Mouse (Mus musculus): ENCODE data around the gene Polg. TPM values are rescaled to one million over a fixed set of nuclear protein-coding genes. Genes with fewer than 3 reads are reported as not detected.

The Polg gene
- polyA plus RNA-seq, 1 experiment from 2014 or later, result 27.8 TPM

DNA sequence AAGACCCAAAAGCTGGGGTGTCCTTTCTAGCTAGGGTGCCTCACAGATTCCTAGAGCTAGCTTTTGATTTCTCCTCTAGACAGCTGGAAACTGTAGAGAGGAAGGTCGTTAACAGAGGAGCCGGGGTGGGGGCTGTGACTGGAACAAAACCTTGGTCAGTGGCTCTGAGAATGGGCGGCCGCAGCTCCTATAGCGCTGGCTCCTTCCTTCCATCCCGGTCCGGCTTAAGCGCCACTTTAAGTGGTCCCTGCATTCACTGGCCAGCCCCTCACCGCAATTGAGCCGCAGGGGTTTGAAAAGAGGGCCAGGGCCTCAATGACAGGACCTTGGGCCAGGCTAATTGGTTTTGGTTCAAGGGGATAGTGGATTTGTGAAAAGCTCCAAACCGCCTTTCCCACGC, 43.5 kb upstream of the Polg start:
- no peaks in the 10 kb centered on the region for H3K9me3 ChIP-seq (replicated peaks; ENCODE audit: control insufficient read depth, low read length)
- 3% methylated on average over 12 of the region's 12 CpGs for WGBS
- H3K27ac ChIP-seq (ENCODE audit: low read length), result no peak overlapping the region
- no peak for ATAC-seq (replicated peaks; ENCODE audit: extremely low read depth, insufficient read depth, low FRiP score)
- no peaks in the 10 kb centered on the region for H3K36me3 ChIP-seq (ENCODE audit: control insufficient read depth, insufficient read depth)
- H3K27me3 ChIP-seq (ENCODE audit: control insufficient read depth, insufficient read depth, low read length), result peaks cover 93% of the 10 kb centered on the region
- peaks cover 7% of the 10 kb centered on the region for H3K4me1 ChIP-seq (ENCODE audit: control insufficient read depth, insufficient read depth, low read length)
- H3K4me2 ChIP-seq (ENCODE audit: low read depth, low read length), result no peak overlapping the region
- no peak overlapping the region for H3K4me3 ChIP-seq (ENCODE audit: low read length)
- no peak overlapping the region for H3K9ac ChIP-seq (ENCODE audit: low read length)

DNA sequence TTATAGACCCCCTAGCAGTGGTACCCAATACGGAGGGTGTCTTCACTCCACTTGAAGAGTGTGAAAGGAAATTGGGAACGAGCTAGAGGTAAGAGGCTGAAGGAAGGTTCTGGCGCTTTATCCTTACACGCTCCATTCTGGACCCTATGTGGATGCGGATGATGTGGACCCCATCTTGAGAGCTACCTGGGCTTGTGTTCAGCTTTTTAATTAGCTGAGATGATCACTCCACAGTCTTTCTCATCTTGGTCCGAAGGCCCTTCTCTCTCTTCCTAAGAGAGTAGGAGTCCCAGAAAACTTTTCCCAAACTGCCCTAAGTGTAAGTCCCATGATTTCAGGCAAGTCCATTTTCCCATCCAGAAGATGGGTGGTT, 43.1 kb upstream of the Polg start:
- Histone ChIP-seq H3K4me3 (ENCODE audit: low read length) (no peak overlapping the region), H3K36me3 (ENCODE audit: control insufficient read depth, insufficient read depth) (no peaks in the 10 kb centered on the region), H3K27ac (ENCODE audit: low read length) (no peak overlapping the region), H3K27me3 (ENCODE audit: control insufficient read depth, insufficient read depth, low read length) (peaks cover 93% of the 10 kb centered on the region), H3K9me3 (replicated peaks; ENCODE audit: control insufficient read depth, low read length) (no peaks in the 10 kb centered on the region), H3K9ac (ENCODE audit: low read length) (no peak overlapping the region), H3K4me2 (ENCODE audit: low read depth, low read length) (no peak overlapping the region), H3K4me1 (ENCODE audit: control insufficient read depth, insufficient read depth, low read length) (peaks cover 7% of the 10 kb centered on the region)
- no peak for ATAC-seq (replicated peaks; ENCODE audit: extremely low read depth, insufficient read depth, low FRiP score)
- WGBS, result 11% methylated on average over 6 of the region's 6 CpGs

DNA sequence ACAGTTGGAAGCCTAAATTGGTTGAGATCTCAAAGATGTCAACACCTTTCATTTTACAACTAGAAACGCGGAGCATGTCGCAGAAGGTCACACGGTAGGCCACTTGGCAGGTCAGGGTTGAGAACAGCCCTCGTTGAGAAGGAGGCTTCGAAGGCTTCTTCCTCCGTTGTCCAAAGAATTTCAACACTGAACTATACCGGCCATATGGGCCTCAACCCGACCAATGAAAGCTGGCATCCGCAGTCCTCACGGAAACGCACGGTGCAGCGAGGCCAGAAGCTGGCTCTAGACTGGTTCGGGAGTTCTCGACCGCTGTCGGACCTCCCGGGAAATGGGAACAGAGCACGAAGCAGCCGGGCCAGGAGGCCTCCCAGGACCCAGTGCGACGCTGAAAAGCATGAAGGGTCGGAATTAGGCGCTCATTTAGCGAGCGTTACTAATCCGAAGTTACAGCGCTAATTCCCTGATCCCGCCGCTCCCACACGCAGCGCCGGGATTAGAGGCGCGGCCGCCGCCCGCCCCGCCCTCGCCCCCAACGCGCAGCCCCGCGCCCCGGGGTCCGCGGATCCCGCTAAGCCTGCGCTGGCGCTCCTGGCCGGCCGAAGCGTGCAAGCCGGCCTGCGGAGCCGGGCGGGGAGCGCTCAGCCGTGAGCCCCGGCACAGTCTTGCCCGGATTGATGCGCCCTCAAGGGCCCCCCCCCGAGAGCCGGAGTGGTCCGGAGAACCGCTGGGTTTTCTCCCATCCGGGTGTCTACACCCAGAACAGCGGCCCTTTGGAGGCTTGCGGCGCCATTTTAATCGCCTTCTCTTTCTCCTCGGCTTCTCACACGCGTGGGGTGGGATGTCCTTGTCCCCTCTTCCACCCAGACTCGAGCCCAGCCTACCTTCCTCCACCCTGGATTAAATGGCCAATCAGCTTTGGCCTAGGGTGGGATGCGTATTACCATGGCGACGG, 42.4 kb upstream of the Polg start:
- H3K9me3 ChIP-seq (replicated peaks; ENCODE audit: control insufficient read depth, low read length), result no peaks in the 10 kb centered on the region
- no peak overlapping the region for H3K27ac ChIP-seq (ENCODE audit: low read length)
- H3K4me2 ChIP-seq (ENCODE audit: low read depth, low read length), result peak overlapping the region; percentile 34; the same call in 1 of the 2 replicates
- no peak for ATAC-seq (replicated peaks; ENCODE audit: extremely low read depth, insufficient read depth, low FRiP score)
- 1% methylated on average over 79 of the region's 79 CpGs for WGBS
- H3K9ac ChIP-seq (ENCODE audit: low read length), result no peak overlapping the region
- peaks cover 93% of the 10 kb centered on the region for H3K27me3 ChIP-seq (ENCODE audit: control insufficient read depth, insufficient read depth, low read length)
- H3K4me1 ChIP-seq (ENCODE audit: control insufficient read depth, insufficient read depth, low read length), result peaks cover 7% of the 10 kb centered on the region
- peak overlapping the region; percentile 30 for H3K4me3 ChIP-seq (ENCODE audit: low read length)
- H3K36me3 ChIP-seq (ENCODE audit: control insufficient read depth, insufficient read depth), result no peaks in the 10 kb centered on the region

DNA sequence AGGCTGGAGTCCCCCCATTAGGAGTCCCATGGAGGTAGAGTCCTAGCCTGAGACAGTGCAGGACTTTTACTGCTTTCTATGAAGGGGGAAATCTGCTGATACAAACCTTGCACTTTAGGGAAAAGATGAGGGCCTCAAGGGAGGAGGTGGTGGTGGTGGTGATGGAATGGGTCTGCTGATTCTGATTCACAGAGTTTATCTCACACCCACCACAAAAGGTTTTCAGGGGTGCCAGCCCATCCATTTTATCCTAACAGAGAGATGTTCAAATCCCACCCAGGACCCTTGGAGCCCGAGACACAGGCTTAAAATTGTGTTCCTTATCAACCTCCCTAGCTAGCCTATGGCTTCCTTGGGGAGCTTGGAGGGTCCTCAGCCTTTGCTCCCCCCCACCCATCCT, 41.6 kb upstream of the Polg start:
- Histone ChIP-seq H3K27ac (ENCODE audit: low read length) (no peak overlapping the region), H3K36me3 (ENCODE audit: control insufficient read depth, insufficient read depth) (no peaks in the 10 kb centered on the region), H3K4me3 (ENCODE audit: low read length) (no peak overlapping the region), H3K4me1 (ENCODE audit: control insufficient read depth, insufficient read depth, low read length) (peaks cover 7% of the 10 kb centered on the region), H3K4me2 (ENCODE audit: low read depth, low read length) (no peak overlapping the region), H3K9ac (ENCODE audit: low read length) (no peak overlapping the region), H3K9me3 (replicated peaks; ENCODE audit: control insufficient read depth, low read length) (no peaks in the 10 kb centered on the region), H3K27me3 (ENCODE audit: control insufficient read depth, insufficient read depth, low read length) (peaks cover 94% of the 10 kb centered on the region)
- WGBS, result 18% methylated on average over 1 of the region's 1 CpGs
- ATAC-seq (replicated peaks; ENCODE audit: extremely low read depth, insufficient read depth, low FRiP score), result no peak

DNA sequence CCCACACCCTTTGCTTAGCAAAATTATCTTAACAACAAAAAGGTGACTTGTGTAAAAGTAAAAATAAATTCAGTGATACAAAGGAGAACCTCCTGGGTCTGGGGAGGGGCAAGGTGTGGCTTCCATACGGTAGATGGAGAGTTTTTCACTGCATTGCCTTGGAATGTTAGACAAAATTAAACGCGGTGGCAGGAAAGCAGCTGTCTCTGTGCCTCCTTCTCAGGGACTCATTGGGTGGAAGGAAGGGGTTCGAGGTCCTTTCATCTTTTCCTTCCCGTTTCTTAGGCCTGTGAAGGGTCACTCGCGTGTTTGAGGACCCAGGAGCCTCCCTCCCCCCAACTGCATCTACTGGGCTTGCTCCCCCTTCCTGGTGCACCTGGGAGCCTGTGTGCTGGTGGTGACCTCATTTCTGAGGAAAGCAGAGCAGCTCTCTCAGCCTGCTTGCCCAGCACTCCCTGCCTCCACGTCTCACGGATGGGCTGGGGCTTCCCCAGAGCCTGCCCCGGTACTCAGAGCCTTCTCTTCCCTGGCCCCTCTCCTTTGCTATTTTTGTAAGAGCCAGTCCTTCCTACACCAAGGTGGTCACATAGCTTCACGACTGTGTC, 41.0 kb upstream of the Polg start:
- H3K27ac ChIP-seq (ENCODE audit: low read length), result no peak overlapping the region
- ATAC-seq (replicated peaks; ENCODE audit: extremely low read depth, insufficient read depth, low FRiP score), result no peak
- WGBS, result 2% methylated on average over 11 of the region's 11 CpGs
- no peaks in the 10 kb centered on the region for H3K36me3 ChIP-seq (ENCODE audit: control insufficient read depth, insufficient read depth)
- H3K27me3 ChIP-seq (ENCODE audit: control insufficient read depth, insufficient read depth, low read length), result peaks cover 94% of the 10 kb centered on the region
- H3K4me2 ChIP-seq (ENCODE audit: low read depth, low read length), result no peak overlapping the region
- H3K9me3 ChIP-seq (replicated peaks; ENCODE audit: control insufficient read depth, low read length), result no peaks in the 10 kb centered on the region
- peaks cover 7% of the 10 kb centered on the region for H3K4me1 ChIP-seq (ENCODE audit: control insufficient read depth, insufficient read depth, low read length)
- no peak overlapping the region for H3K9ac ChIP-seq (ENCODE audit: low read length)
- H3K4me3 ChIP-seq (ENCODE audit: low read length), result no peak overlapping the region

DNA sequence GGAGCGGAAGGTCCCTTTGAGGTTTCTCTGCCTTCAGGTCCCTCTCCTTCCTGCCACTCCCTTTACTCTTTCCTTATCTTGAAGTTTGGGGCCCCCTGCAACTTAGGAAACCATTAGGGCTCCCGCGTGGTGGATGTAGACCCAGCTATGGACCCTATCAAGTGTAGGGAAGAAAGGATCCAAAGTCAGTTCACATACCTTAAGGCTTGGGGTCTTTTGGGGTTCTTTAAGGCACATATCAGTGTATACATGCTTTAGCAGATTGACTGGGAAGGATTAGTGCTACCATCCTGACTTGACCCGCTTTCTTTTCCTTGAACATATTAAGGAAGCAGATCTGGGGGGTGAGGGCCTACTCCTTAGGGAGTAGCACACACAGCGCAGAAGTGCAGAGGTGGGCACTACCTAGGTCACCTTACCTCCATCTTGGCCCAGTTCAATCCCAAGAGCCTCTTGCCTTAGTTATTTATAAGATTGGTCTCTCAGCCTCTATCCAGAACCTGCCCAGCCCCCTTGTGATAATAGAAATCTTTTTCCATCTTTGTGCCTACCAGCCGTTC, 40.4 kb upstream of the Polg start:
- no peak overlapping the region for H3K27ac ChIP-seq (ENCODE audit: low read length)
- peaks cover 7% of the 10 kb centered on the region for H3K4me1 ChIP-seq (ENCODE audit: control insufficient read depth, insufficient read depth, low read length)
- ATAC-seq (replicated peaks; ENCODE audit: extremely low read depth, insufficient read depth, low FRiP score), result no peak
- no peak overlapping the region for H3K4me2 ChIP-seq (ENCODE audit: low read depth, low read length)
- no peaks in the 10 kb centered on the region for H3K9me3 ChIP-seq (replicated peaks; ENCODE audit: control insufficient read depth, low read length)
- 4% methylated on average over 6 of the region's 6 CpGs for WGBS
- H3K4me3 ChIP-seq (ENCODE audit: low read length), result no peak overlapping the region
- no peak overlapping the region for H3K9ac ChIP-seq (ENCODE audit: low read length)
- peaks cover 94% of the 10 kb centered on the region for H3K27me3 ChIP-seq (ENCODE audit: control insufficient read depth, insufficient read depth, low read length)
- H3K36me3 ChIP-seq (ENCODE audit: control insufficient read depth, insufficient read depth), result no peaks in the 10 kb centered on the region

DNA sequence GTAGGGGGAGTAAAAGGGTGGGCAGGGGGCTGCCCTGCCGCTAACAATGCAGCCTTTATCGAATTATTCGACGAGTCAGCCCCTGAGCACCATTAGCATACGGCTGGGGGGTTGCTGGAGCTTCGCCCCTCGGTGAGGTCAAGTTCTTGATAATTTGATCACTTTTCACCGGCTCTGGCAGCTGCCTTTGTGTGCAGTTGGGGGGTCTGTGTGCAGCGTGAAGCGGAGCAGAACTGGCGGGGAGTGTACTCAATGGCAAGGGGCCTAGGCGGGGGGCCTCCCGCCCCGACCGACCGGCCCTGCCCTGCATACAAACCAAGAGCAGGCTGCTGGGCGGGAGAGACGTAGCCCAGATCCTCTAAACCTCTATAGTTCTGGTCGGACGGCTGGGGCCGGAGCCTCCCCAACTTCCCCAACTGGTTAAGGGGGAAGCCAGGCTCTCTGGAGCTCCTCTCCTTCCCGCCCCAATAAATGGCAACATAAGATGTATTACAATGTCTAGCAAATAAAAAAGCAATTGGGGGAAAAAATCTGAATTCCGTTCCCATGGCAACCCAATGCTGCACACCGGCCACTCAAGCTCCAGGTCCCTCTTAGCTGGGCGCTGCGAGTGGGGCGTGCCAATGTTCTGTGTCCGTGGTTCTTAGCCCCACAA, 39.8 kb upstream of the Polg start:
- under 1% methylated on average over 28 of the region's 28 CpGs for WGBS
- no peak overlapping the region for H3K4me2 ChIP-seq (ENCODE audit: low read depth, low read length)
- H3K9ac ChIP-seq (ENCODE audit: low read length), result no peak overlapping the region
- H3K27me3 ChIP-seq (ENCODE audit: control insufficient read depth, insufficient read depth, low read length), result peaks cover 94% of the 10 kb centered on the region
- H3K9me3 ChIP-seq (replicated peaks; ENCODE audit: control insufficient read depth, low read length), result no peaks in the 10 kb centered on the region
- H3K4me3 ChIP-seq (ENCODE audit: low read length), result no peak overlapping the region
- ATAC-seq (replicated peaks; ENCODE audit: extremely low read depth, insufficient read depth, low FRiP score), result no peak
- no peak overlapping the region for H3K27ac ChIP-seq (ENCODE audit: low read length)
- no peaks in the 10 kb centered on the region for H3K36me3 ChIP-seq (ENCODE audit: control insufficient read depth, insufficient read depth)
- peaks cover 7% of the 10 kb centered on the region for H3K4me1 ChIP-seq (ENCODE audit: control insufficient read depth, insufficient read depth, low read length)

DNA sequence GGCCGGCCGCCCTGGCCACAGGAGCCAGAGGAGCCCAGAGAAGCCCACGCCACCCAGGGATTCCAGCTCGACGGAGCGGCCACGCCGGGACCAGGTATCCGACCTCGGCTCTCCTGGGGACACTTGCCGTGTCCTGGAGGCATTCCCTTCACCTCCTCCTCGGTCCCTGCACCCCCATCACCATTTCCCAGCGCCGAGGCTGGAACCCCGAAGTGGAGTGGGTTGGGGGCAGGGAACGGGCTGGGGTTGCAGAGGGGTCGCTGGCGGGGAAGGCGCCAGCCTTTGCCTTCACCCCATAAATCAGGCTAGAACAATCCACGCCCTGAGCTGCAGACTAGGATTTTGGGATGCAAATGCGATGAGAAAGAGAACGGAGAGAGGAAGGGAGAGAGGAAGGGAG, 39.2 kb upstream of the Polg start:
- Histone ChIP-seq H3K4me2 (ENCODE audit: low read depth, low read length) (peak overlapping the region; percentile 51; the same call in 1 of the 2 replicates), H3K4me3 (ENCODE audit: low read length) (peak overlapping the region; percentile 35), H3K9me3 (replicated peaks; ENCODE audit: control insufficient read depth, low read length) (no peaks in the 10 kb centered on the region), H3K27ac (ENCODE audit: low read length) (no peak overlapping the region), H3K4me1 (ENCODE audit: control insufficient read depth, insufficient read depth, low read length) (peaks cover 7% of the 10 kb centered on the region), H3K36me3 (ENCODE audit: control insufficient read depth, insufficient read depth) (no peaks in the 10 kb centered on the region), H3K9ac (ENCODE audit: low read length) (no peak overlapping the region), H3K27me3 (ENCODE audit: control insufficient read depth, insufficient read depth, low read length) (peaks cover 94% of the 10 kb centered on the region)
- no peak for ATAC-seq (replicated peaks; ENCODE audit: extremely low read depth, insufficient read depth, low FRiP score)
- 2% methylated on average over 22 of the region's 22 CpGs for WGBS
